Mouse (Mus musculus) embryonic facial prominence, embryonic 15.5 days (tissue): Measurements from ENCODE around the gene 9130230L23Rik. TPM values are rescaled to one million over a fixed set of nuclear protein-coding genes. Genes with fewer than 3 reads are reported as not detected.
"Not testable (repeated sequence)": the region's sequence is repeated elsewhere in the genome, so short reads cannot be mapped to it uniquely, and the experiment has no call there.

ENCODE experiments used
- ATAC-seq: fragments of 200-750 bp; cut with Nextera tagmentation; 2 replicates; pipeline ENCODE4 v1.8.0; 2017; ENCODE audit warnings: low read depth, moderate TSS enrichment; ENCODE audit not compliant: insufficient number of reproducible peaks, low FRiP score, low TSS enrichment
- H3K27ac ChIP-seq: fragments of 300-500 bp; sonication (generic); replicated peaks from 2 replicates; pipeline ENCODE4 v1.5.1; 2015; ENCODE audit warnings: mild to moderate bottlenecking, inconsistent platforms
- H3K27me3 ChIP-seq: fragments of 300-500 bp; sonication (generic); 2 replicates; pipeline ENCODE4 v1.6.1; 2015; ENCODE audit warnings: inconsistent platforms
- H3K36me3 ChIP-seq: fragments of 300-500 bp; sonication (generic); 2 replicates; pipeline ENCODE4 v1.6.1; 2015; ENCODE audit warnings: mild to moderate bottlenecking, inconsistent platforms
- H3K4me1 ChIP-seq: fragments of 300-500 bp; sonication (generic); 2 replicates; pipeline ENCODE4 v1.6.1; 2015; ENCODE audit warnings: inconsistent platforms
- H3K4me2 ChIP-seq: fragments of 300-500 bp; sonication (generic); replicated peaks from 2 replicates; pipeline ENCODE4 v1.6.1; 2015; ENCODE audit warnings: mild to moderate bottlenecking, inconsistent platforms
- H3K4me3 ChIP-seq: fragments of 300-500 bp; sonication (generic); replicated peaks from 2 replicates; pipeline ENCODE4 v1.5.1; 2015; ENCODE audit warnings: mild to moderate bottlenecking, inconsistent platforms
- H3K9ac ChIP-seq: fragments of 300-500 bp; sonication (generic); 2 replicates; pipeline ENCODE4 v1.6.1; 2015; ENCODE audit warnings: inconsistent platforms
- H3K9me3 ChIP-seq: fragments of 300-500 bp; sonication (generic); replicated peaks from 2 replicates; pipeline ENCODE4 v1.6.1; 2016; ENCODE audit warnings: inconsistent platforms
- WGBS: fragments of 180-500 bp; shearing (Covaris S2); methylation state at CpG from one replicate; pipeline ENCODE4 v1.1.7; 2015; 5-methylcytosine and 5-hydroxymethylcytosine counted together
- polyA plus RNA-seq: library from polyadenylated mRNA; unstranded; fragments of >200 nt; fragmentation: Nextera tagmentation; extraction: Ambion mirVana; gene quantifications from 2 replicates; pipeline ENCODE4 v1.2.1, GENCODE M21; 2015

The 9130230L23Rik gene
- polyA plus RNA-seq, 1 experiment from 2014 or later: 1.9 TPM

DNA sequence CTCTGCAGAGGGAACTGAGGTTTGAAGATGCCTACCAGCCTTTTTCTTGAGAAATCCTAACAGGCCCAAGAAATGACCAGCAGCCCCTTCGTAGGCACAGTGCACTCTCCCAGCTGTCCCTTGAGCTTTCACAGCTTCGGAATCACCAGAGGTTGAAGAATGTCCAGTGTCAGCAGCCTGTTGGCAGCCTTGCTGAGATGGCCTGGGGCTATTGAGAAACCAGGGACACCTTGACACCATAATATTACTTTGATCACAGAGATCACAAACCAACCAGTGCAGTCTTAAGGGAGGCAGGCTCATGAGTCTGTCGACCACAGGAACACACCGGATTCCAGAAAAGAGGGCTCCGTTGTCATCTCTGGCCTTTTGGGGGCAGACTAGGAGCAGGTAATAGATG, 2.9 kb downstream of the 9130230L23Rik start:
- no peak overlapping the region for H3K9ac ChIP-seq
- H3K4me2 ChIP-seq: no peak overlapping the region
- H3K4me1 ChIP-seq: 0 out of 2 replicates have a peak, but pooled peaks cover 4% of the 10 kb centered on the region
- H3K27me3 ChIP-seq: no peaks in the 10 kb centered on the region
- H3K4me3 ChIP-seq: no peak overlapping the region
- no peaks in the 10 kb centered on the region for H3K9me3 ChIP-seq
- no peaks in the 10 kb centered on the region for H3K36me3 ChIP-seq
- WGBS: 54% methylated on average over 5 of the region's 5 CpGs
- H3K27ac ChIP-seq: no peak overlapping the region
- no peak for ATAC-seq

DNA sequence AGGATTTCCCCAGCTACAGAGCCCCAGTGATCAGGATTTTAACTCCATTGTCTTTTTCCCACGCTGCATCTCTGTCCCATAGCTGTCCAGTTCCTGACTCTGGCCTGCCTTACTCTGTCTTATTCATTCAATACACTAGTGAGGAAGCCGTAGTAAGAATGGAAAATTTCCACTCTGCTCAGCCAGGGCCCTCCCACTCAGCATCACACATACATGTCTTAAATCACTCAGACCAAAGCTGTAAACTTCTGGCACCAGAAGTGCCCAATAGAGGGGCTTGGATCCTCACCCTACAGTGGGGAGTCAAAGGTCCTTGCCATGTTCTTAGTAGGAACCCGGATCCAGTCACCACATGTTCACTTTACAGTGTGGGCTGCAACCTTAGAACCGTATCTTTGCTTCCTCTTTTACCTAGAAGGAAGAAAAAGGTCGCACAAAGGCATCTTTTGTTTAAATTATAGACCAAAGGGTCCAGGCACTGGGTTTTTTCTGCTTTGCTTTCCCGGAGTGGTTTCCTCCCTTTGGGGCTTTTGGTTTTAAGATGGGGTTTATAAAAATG, 3.4 kb downstream of the 9130230L23Rik start:
- Histone ChIP-seq H3K27me3 (no peaks in the 10 kb centered on the region), H3K4me2 (no peak overlapping the region), H3K4me3 (no peak overlapping the region), H3K27ac (no peak overlapping the region; the same call in 1 of the 2 replicates), H3K36me3 (no peaks in the 10 kb centered on the region), H3K4me1 (0 out of 2 replicates have a peak, but pooled peaks cover 4% of the 10 kb centered on the region), H3K9me3 (no peaks in the 10 kb centered on the region), H3K9ac (no peak overlapping the region)
- 47% methylated on average over 6 of the region's 6 CpGs for WGBS
- ATAC-seq: no peak; the same call in 1 of the 2 replicates

DNA sequence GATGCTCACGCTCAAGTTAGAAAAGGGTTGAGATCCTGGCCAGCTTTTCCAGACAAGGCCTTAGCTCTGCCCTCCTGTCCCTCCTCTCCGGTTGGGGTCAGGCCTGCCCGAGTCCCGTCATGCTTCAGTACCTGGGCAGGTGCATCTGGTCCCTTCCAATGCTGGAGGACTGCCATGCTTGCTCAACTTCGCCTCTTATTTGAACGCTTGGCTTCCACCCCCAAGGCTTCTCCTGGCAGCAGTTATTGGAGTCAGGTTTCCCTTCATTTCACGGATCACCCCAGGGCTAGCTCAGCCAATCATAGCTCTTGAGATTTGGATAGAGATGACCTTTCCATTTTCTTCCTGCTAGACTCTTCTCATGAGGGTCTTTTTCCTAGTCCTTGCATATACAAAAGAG, 4.0 kb downstream of the 9130230L23Rik start:
- Histone ChIP-seq H3K4me2 (no peak overlapping the region), H3K9ac (no peak overlapping the region), H3K36me3 (no peaks in the 10 kb centered on the region), H3K9me3 (no peaks in the 10 kb centered on the region), H3K4me3 (no peak overlapping the region), H3K4me1 (0 out of 2 replicates have a peak, but pooled peaks cover 4% of the 10 kb centered on the region), H3K27ac (no peak overlapping the region), H3K27me3 (no peaks in the 10 kb centered on the region)
- ATAC-seq: no peak
- 58% methylated on average over 7 of the region's 7 CpGs for WGBS

DNA sequence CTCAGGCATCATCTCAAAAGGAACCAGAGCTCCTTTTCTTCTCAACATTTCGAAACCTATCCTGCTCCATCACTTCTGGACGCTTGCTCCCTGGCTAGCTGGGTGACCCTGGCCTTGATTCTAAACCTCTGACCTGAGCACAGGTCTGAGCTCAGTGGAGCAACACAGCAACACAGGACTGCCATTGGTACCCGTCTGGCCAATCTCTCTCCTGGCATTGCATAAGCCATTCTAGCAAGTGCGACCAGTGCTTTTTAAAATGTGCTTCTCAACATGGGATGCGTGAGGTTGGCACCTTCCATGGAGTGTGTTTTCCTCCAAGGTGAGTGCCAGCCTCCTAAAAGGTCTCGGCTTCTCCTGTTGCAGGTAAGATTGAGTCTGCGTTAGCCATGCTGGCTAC, 5.0 kb downstream of the 9130230L23Rik start:
- no peaks in the 10 kb centered on the region for H3K27me3 ChIP-seq
- H3K4me3 ChIP-seq: no peak overlapping the region
- no peak overlapping the region for H3K9ac ChIP-seq
- no peak overlapping the region for H3K4me2 ChIP-seq
- 87% methylated on average over 7 of the region's 7 CpGs for WGBS
- no peak for ATAC-seq
- H3K27ac ChIP-seq: no peak overlapping the region
- no peaks in the 10 kb centered on the region for H3K36me3 ChIP-seq
- H3K4me1 ChIP-seq: 0 out of 2 replicates have a peak, but pooled peaks cover 4% of the 10 kb centered on the region
- no peaks in the 10 kb centered on the region for H3K9me3 ChIP-seq

DNA sequence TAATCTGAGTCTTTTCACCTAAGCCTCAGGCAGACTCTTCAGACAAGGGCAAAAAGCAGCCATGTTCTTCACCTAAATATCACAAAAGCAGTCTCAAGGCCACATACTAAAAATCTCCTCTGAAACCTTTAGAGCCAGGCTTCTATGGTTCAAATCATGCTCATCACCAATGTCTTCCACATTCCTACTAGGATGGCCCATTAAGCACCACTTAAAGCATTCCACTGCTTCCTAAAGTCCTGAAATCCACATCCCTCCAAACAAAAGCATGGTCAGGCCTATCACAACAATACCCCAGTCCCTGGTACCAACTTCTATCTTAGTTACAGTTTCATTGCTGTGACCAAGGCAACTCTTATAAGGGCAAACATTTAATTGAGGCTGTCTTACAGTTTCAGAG, 6.3 kb downstream of the 9130230L23Rik start:
- 0 out of 2 replicates have a peak, but pooled peaks cover 4% of the 10 kb centered on the region for H3K4me1 ChIP-seq
- no peaks in the 10 kb centered on the region for H3K9me3 ChIP-seq
- no peaks in the 10 kb centered on the region for H3K27me3 ChIP-seq
- H3K4me2 ChIP-seq: no peak overlapping the region
- H3K36me3 ChIP-seq: no peaks in the 10 kb centered on the region
- H3K4me3 ChIP-seq: no peak overlapping the region
- H3K27ac ChIP-seq: no peak overlapping the region
- H3K9ac ChIP-seq: no peak overlapping the region
- no peak for ATAC-seq

DNA sequence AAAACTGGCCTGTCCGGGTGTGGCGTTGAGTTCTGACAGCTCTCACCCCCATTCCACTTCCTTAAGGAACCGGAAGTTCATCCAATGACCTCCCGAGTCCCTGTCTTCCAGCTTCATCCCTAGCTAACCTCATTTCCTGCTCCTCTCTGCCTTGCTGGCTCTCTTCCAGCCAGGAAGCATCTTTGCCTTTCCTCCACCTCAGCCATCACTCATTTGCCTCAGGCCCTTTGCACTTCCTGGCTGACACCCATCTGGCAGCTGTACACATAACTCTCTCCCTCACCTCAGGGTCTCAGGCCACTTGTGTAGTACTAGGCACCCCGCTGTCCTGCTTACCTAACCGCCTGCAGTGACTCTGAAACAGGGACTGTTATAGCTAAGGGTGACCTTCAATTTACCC, 9.4 kb downstream of the 9130230L23Rik start:
- Histone ChIP-seq H3K9ac (no peak overlapping the region), H3K27ac (no peak overlapping the region), H3K4me2 (no peak overlapping the region), H3K36me3 (no peaks in the 10 kb centered on the region), H3K9me3 (no peaks in the 10 kb centered on the region), H3K4me1 (no peaks in the 10 kb centered on the region), H3K27me3 (no peaks in the 10 kb centered on the region), H3K4me3 (no peak overlapping the region)
- WGBS: 63% methylated on average over 6 of the region's 6 CpGs
- no peak for ATAC-seq

DNA sequence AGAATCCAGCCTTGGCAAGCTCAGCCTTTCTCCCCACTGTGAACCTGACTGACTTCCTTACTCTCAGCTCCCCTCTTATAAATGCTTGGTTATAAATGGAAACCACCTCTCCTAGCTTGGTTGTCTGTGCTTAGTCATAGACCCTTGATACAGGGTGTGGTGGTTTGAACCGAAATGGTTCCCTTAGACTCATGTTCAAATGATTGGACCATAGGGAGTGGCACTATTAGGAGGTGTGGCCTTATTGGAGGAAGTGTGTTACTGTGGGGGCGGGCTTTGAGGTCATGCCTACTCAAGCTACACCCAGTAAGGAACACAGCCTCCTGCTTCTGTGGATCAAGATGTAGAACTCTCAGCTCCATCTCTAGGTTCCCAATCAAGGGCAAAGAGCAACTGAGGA, 12.9 kb downstream of the 9130230L23Rik start:
- WGBS: 81% methylated on average over 2 of the region's 2 CpGs
- no peak overlapping the region for H3K27ac ChIP-seq
- no peak overlapping the region for H3K4me3 ChIP-seq
- no peak for ATAC-seq
- no peaks in the 10 kb centered on the region for H3K4me1 ChIP-seq
- no peak overlapping the region for H3K9ac ChIP-seq
- no peak overlapping the region for H3K4me2 ChIP-seq
- H3K36me3 ChIP-seq: no peaks in the 10 kb centered on the region
- no peaks in the 10 kb centered on the region for H3K27me3 ChIP-seq
- no peaks in the 10 kb centered on the region for H3K9me3 ChIP-seq

DNA sequence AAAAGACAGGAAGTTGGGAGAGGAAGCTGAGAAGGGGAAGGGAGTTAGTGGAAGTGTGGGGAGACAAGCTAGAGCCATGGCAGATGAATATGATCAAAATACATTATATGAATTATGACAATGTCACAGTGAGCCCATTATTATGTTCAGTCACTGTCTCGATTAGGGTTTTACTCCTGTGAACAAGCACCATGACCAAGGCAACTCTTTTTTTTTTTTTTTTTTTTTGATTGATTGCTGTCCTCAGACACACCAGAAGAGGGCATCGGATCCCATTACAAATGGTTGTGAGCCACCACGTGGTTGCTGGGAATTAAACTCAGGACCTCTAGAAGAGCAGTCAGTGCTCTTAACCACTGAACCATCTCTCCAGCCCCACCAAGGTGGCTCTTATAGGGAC, 17.1 kb downstream of the 9130230L23Rik start:
- H3K4me1 ChIP-seq, ATAC-seq, H3K9ac ChIP-seq, H3K27me3 ChIP-seq, H3K9me3 ChIP-seq, H3K4me2 ChIP-seq, H3K4me3 ChIP-seq, H3K36me3 ChIP-seq, H3K27ac ChIP-seq: not testable (repeated sequence)
- 71% methylated on average over 3 of the region's 3 CpGs for WGBS

DNA sequence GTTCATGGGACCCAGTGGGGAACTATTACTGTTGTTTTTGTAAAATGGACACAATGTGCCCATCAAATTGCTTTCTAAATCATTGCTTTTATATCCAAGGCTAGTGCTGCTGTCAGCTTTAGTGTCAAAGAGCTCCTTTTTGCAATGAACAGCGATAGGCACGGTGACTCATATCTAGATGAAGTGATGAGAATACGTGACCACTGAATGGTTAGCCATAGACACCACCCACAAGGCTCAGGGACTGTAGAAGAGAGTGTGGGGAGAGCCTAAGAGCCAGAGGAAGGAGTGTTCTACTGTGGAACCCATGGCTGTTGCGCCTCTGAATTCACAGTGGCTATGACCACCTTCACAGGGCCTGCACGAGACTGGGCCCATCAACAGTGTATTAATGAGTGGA, 17.7 kb downstream of the 9130230L23Rik start:
- H3K4me2 ChIP-seq: no peak overlapping the region
- no peaks in the 10 kb centered on the region for H3K27me3 ChIP-seq
- no peak for ATAC-seq
- H3K9ac ChIP-seq: no peak overlapping the region
- no peaks in the 10 kb centered on the region for H3K4me1 ChIP-seq
- no peaks in the 10 kb centered on the region for H3K36me3 ChIP-seq
- no peak overlapping the region for H3K4me3 ChIP-seq
- WGBS: 88% methylated on average over 5 of the region's 5 CpGs
- H3K27ac ChIP-seq: no peak overlapping the region
- H3K9me3 ChIP-seq: no peaks in the 10 kb centered on the region

DNA sequence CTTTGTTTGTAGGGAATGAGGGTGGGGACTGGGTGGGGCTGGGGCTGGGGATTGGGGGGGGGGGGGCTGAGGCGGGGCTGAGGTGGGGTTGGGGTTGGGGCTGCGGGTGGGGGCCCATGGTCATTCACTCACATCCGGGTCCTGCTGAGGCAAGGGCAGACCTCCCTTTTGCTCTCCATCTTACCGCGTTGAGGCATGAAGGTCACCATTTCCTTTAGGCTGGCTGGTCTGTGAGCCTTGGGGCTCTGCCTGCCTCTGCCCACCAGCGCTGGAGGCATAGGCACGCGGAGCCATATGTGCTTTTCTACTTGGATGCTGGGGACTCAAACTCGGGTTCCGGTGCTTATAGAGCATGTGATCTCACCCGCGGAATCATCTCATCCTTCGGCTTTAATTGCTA, 28.4 kb downstream of the 9130230L23Rik start:
- Histone ChIP-seq H3K4me2 (no peak overlapping the region), H3K27ac (no peak overlapping the region), H3K27me3 (no peaks in the 10 kb centered on the region), H3K9ac (no peak overlapping the region), H3K9me3 (no peaks in the 10 kb centered on the region), H3K4me1 (no peaks in the 10 kb centered on the region), H3K36me3 (no peaks in the 10 kb centered on the region), H3K4me3 (no peak overlapping the region)
- ATAC-seq: no peak
- 94% methylated on average over 13 of the region's 13 CpGs for WGBS

DNA sequence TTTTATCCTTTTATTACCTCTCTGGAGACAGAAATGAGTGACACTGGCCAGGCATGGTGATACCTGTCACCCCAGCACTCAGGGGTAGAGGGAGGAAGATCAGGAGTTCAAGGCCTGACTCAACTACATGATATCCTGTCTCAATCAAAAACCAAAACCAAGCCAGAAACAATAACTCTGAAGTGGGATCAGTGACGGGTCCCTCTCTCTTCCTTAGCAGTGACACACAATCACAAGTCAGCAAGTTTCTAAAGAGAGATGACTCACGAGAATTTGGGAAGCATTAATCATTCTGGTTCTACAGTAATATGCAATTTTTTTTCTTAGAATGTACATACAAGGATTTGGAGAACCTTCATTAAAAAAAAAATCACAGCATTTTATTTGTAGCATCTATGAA, 30.9 kb downstream of the 9130230L23Rik start:
- 62% methylated on average over 2 of the region's 2 CpGs for WGBS

DNA sequence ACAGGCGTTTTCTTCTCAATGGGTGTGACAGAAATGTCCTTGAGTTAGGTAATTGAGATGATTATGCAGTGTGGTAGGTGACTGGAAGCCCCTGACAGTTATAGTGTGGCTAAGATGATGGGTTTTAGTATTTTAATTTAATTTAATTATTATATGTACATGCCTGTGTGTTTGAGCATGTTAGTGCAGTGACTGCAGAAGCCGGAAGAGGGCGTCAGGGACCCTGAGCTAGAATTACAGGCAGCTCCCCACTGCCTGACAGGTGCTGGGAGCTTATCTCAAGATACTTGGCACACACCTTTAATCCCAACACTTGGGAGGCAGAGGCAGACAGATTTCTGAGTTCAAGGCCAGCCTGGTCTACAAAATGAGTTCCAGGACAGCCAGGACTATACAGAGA, 36.1 kb downstream of the 9130230L23Rik start:
- Histone ChIP-seq H3K4me3 (no peak overlapping the region), H3K36me3 (no peaks in the 10 kb centered on the region), H3K9ac (no peak overlapping the region), H3K27me3 (no peaks in the 10 kb centered on the region), H3K9me3 (no peaks in the 10 kb centered on the region), H3K4me2 (no peak overlapping the region), H3K27ac (no peak overlapping the region), H3K4me1 (no peaks in the 10 kb centered on the region)
- WGBS: 92% methylated on average over 3 of the region's 3 CpGs
- no peak for ATAC-seq

More for the DNA sequence above, 30.9 kb downstream of the 9130230L23Rik start:
- Histone ChIP-seq H3K27ac (no peak overlapping the region), H3K27me3 (no peaks in the 10 kb centered on the region), H3K4me3 (no peak overlapping the region), H3K4me1 (no peaks in the 10 kb centered on the region), H3K4me2 (no peak overlapping the region), H3K36me3 (no peaks in the 10 kb centered on the region), H3K9me3 (no peaks in the 10 kb centered on the region), H3K9ac (no peak overlapping the region)
- no peak for ATAC-seq
